Mouse (Mus musculus) stomach, postnatal 0 days (tissue): ENCODE data around the gene Dlgap5. TPM values are rescaled to one million over a fixed set of nuclear protein-coding genes. Genes with fewer than 3 reads are reported as not detected.

Experiments
- ATAC-seq: fragments of 200-750 bp; cut with Nextera tagmentation; 2 replicates; pipeline ENCODE4 v1.8.0; 2017; ENCODE audit not compliant: low FRiP score, low TSS enrichment
- DNase-seq: peaks from one replicate; pipeline ENCODE4 v3.0.0-alpha.2; 2016; ENCODE audit warnings: low spot score
- H3K27ac ChIP-seq: fragments of 300-500 bp; sonication (generic); replicated peaks from 2 replicates; pipeline ENCODE4 v1.5.1; 2014; ENCODE audit warnings: mild to moderate bottlenecking, control low read depth
- H3K27me3 ChIP-seq: fragments of 300-500 bp; sonication (generic); 2 replicates; pipeline ENCODE4 v1.6.1; 2014; ENCODE audit warnings: low read length; ENCODE audit not compliant: control insufficient read depth, insufficient read depth
- H3K36me3 ChIP-seq: fragments of 300-500 bp; sonication (generic); 2 replicates; pipeline ENCODE4 v1.6.1; 2014; ENCODE audit warnings: low read length, mixed read lengths; ENCODE audit not compliant: control insufficient read depth, insufficient read depth
- H3K4me1 ChIP-seq: fragments of 300-500 bp; sonication (generic); replicated peaks from 2 replicates; pipeline ENCODE4 v1.6.1; 2014; ENCODE audit warnings: antibody characterized with exemption; ENCODE audit not compliant: control insufficient read depth, insufficient read depth
- H3K4me2 ChIP-seq: fragments of 300-500 bp; sonication (generic); replicated peaks from 2 replicates; pipeline ENCODE4 v1.6.1; 2014; ENCODE audit warnings: low read depth, mild to moderate bottlenecking, control low read depth, moderate library complexity
- H3K4me3 ChIP-seq: fragments of 300-500 bp; sonication (generic); 2 replicates; pipeline ENCODE4 v1.5.1; 2014; ENCODE audit warnings: low read depth, low read length, control low read depth
- H3K9ac ChIP-seq: fragments of 300-500 bp; sonication (generic); 2 replicates; pipeline ENCODE4 v1.6.1; 2014; ENCODE audit warnings: mild to moderate bottlenecking, low read length, control low read depth, mixed read lengths
- H3K9me3 ChIP-seq: fragments of 300-500 bp; sonication (generic); 2 replicates; pipeline ENCODE4 v1.6.1; 2016; ENCODE audit warnings: low read length; ENCODE audit not compliant: control insufficient read depth
- CTCF ChIP-seq: IDR thresholded peaks from 2 replicates; pipeline ENCODE4 v1.5.1; 2016; ENCODE audit warnings: antibody characterized with exemption, low read depth, mild to moderate bottlenecking, moderate library complexity
- EP300 ChIP-seq: optimal IDR thresholded peaks from 2 replicates; pipeline ENCODE3; 2016; ENCODE audit warnings: antibody characterized with exemption
- WGBS: fragments of 180-500 bp; shearing (Covaris S2); extraction: QIAGEN DNeasy Blood & Tissue Kit; methylation state at CpG from one replicate; pipeline ENCODE4 v1.1.7; 2014; 5-methylcytosine and 5-hydroxymethylcytosine counted together
- polyA plus RNA-seq: library from polyadenylated mRNA; unstranded; fragments of >200 nt; fragmentation: Nextera tagmentation; extraction: Ambion mirVana; gene quantifications from 2 replicates; pipeline ENCODE4 v1.2.1, GENCODE M21; 2015

Dlgap5 gene
- polyA plus RNA-seq, 1 experiment from 2014 or later, result 7.4 TPM

DNA sequence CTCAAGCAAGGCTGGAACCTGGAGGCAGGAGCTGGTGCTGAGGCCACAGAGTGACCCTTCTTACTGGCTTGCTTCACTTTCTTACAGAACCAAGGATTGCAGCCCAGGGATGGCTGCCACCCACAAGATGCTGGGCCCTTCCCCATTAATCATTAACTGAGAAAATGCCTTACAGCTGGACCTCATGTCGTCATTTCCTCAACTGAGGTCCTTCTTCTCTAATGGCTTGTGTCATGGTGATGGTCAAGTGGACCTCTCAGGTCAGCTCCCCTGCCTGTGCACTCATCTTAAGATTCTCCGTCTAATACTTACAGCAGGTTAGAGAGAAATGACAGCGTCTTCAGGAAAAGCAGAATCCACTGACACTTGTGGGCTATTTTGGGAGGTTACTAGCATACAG, 861 bp downstream of the Dlgap5 start:
- no peak for TF ChIP-seq EP300
- TF ChIP-seq CTCF, result no peak
- Histone ChIP-seq H3K4me1 (no peaks in the 10 kb centered on the region), H3K4me3 (peak overlapping the region; percentile 44), H3K36me3 (no peaks in the 10 kb centered on the region), H3K9ac (peak overlapping the region; percentile 35), H3K9me3 (no peaks in the 10 kb centered on the region), H3K27me3 (no peaks in the 10 kb centered on the region), H3K4me2 (peak overlapping the region; percentile 49), H3K27ac (no peak overlapping the region)
- ATAC-seq (no peak), DNase-seq (no peak)
- WGBS, result 25% methylated on average over 3 of the region's 3 CpGs

DNA sequence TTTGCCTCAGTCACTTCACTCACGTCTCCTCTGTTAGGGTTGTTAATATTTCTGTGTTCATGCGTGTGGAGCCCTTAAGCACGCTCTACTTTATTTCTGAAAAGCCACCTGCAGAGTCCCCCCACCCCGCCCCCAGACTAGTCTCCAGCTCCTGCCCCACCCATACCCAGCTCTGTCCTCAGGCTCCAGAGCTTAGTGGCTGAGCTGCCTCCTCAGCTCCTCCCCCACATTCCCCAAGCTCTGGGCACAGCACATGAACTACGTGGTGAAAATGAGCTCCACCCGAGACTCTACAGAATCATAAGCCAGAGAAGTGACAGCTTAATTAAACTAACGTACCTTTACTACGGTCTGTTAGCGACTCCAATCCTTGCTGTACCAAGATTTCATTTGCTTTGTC, 12.2 kb downstream of the Dlgap5 start:
- no peak for TF ChIP-seq EP300
- no peak for TF ChIP-seq CTCF
- no peaks in the 10 kb centered on the region for H3K4me1 ChIP-seq
- no peak overlapping the region for H3K9ac ChIP-seq
- no peak overlapping the region for H3K4me2 ChIP-seq
- H3K9me3 ChIP-seq, result no peaks in the 10 kb centered on the region
- 61% methylated on average over 9 of the region's 9 CpGs for WGBS
- H3K36me3 ChIP-seq, result peaks cover 13% of the 10 kb centered on the region
- no peaks in the 10 kb centered on the region for H3K27me3 ChIP-seq
- H3K4me3 ChIP-seq, result no peak overlapping the region
- H3K27ac ChIP-seq, result no peak overlapping the region
- DNase-seq (no peak), ATAC-seq (no peak)

DNA sequence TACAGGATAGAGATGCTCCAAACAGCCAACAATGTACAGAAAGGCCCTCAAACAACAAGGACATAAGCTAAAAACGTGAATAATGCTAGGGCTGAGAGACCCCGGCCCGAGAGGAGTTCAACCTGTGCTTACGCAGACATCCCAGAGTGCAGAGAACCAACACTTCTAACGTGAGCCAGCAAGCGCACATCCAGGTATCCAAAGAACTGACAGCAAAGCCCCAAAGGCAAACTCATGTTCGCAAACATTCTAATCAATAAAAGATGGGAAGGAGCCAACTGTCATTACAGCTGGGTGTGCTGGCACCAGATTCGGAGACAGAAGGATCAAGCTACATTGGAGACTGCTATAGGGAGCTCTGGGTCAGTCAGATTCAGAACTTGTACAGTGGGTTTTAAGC, 15.5 kb downstream of the Dlgap5 start:
- no peak overlapping the region for H3K27ac ChIP-seq
- TF ChIP-seq EP300 (no peak), CTCF (no peak)
- peaks cover 7% of the 10 kb centered on the region; the same call in 1 of the 2 replicates for H3K36me3 ChIP-seq
- DNase-seq (no peak), ATAC-seq (no peak)
- 89% methylated on average over 8 of the region's 8 CpGs for WGBS
- no peak overlapping the region for H3K4me2 ChIP-seq
- H3K4me3 ChIP-seq, result no peak overlapping the region
- H3K9me3 ChIP-seq, result no peaks in the 10 kb centered on the region
- no peaks in the 10 kb centered on the region for H3K4me1 ChIP-seq
- H3K9ac ChIP-seq, result no peak overlapping the region
- no peaks in the 10 kb centered on the region for H3K27me3 ChIP-seq

DNA sequence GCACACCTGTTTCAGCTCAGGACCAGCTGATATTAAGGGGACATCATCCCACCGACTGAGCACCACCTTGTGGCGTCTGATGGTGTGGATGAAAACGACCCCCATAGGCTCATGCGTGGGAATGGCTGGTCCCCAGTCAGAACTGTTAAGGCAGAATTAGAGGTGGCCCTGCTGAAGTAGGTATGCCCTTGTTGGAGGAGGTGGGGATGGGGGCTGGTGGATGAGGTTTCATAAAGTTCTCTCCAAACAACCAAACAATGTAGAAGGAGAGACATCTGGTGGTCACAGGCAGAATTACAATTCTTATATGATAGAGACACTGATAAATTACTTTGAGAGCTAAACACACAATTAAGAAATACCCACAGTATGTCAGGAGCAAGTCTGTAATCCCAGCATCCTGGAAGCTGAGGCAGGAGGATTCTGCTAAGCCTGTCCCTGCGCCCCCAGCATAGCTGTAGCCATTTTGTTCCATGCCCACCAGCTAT, 22.0 kb downstream of the Dlgap5 start:
- 0 out of 2 replicates have a peak overlapping the region, but pooled peaks have one; percentile 1 for H3K27ac ChIP-seq
- no peak overlapping the region for H3K9ac ChIP-seq
- no peak overlapping the region for H3K4me3 ChIP-seq
- peak; percentile 36 for DNase-seq
- no peaks in the 10 kb centered on the region for H3K9me3 ChIP-seq
- no peaks in the 10 kb centered on the region for H3K27me3 ChIP-seq
- WGBS, result 65% methylated on average over 5 of the region's 5 CpGs
- H3K4me2 ChIP-seq, result no peak overlapping the region
- peak; percentile 40; the same call in 1 of the 2 replicates for ATAC-seq
- H3K4me1 ChIP-seq, result no peaks in the 10 kb centered on the region
- TF ChIP-seq CTCF (peak; percentile 79; the same call in 1 of the 2 replicates), EP300 (no peak)
- H3K36me3 ChIP-seq, result peaks cover 8% of the 10 kb centered on the region

DNA sequence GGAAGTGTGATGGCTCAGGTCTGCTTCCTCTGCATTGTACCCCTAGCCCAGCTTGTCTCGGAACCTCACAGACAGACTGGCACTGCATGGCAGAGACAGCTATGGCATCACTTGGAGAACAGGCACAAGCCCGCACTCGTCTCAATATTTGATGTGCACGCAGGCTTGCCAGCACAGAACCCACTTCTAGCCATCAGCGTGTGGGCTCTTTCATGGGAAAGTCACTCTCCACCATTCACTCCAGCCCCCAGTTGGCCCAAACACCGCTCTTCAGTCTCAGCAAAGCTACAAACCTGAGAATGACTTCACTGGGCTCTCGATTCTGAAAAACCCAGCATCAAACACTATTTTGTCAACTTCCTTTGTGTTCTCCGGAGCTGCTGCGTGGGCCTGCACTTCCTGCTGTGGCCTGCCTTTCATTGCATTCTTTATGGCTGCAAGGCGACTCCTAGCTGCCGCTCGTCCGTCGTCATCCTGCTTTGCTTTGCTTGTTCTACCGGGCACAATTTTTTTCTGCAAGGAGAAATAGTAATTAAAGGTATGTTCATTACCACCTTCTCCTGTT, 22.7 kb downstream of the Dlgap5 start:
- Histone ChIP-seq H3K9me3 (no peaks in the 10 kb centered on the region), H3K27ac (peak overlapping the region; percentile 1; the same call in 1 of the 2 replicates), H3K4me2 (no peak overlapping the region), H3K4me1 (no peaks in the 10 kb centered on the region), H3K27me3 (no peaks in the 10 kb centered on the region), H3K36me3 (peaks cover 8% of the 10 kb centered on the region), H3K9ac (no peak overlapping the region), H3K4me3 (no peak overlapping the region)
- WGBS, result 73% methylated on average over 15 of the region's 15 CpGs
- DNase-seq (no peak), ATAC-seq (no peak)
- TF ChIP-seq CTCF (no peak), EP300 (no peak)

DNA sequence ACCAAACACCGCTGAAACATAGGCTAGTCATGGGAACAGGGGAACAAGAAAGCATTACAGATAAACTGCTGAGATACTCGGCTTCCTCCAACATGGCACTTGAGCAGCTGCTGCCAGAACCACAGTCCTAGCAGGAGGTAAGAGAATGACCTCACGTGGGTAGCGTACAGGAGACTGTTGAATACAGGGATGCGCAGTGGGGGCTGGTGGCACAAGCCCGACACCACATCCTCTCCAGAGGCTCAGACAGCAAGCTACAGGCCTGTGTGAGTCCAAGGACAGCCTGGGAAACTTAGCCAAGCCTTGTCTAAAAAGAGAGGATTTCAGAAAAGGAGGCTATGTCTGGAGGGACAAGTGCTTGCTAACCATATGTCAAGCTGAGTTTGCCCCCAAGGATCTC, 23.2 kb downstream of the Dlgap5 start:
- H3K4me2 ChIP-seq, result no peak overlapping the region
- no peak for ATAC-seq
- no peaks in the 10 kb centered on the region for H3K9me3 ChIP-seq
- no peak for DNase-seq
- H3K4me3 ChIP-seq, result no peak overlapping the region
- no peak for TF ChIP-seq EP300
- no peaks in the 10 kb centered on the region for H3K4me1 ChIP-seq
- no peak overlapping the region for H3K9ac ChIP-seq
- WGBS, result 98% methylated on average over 6 of the region's 6 CpGs
- peaks cover 10% of the 10 kb centered on the region for H3K36me3 ChIP-seq
- H3K27me3 ChIP-seq, result no peaks in the 10 kb centered on the region
- no peak overlapping the region for H3K27ac ChIP-seq
